Mouse (Mus musculus): ENCODE data around the gene Adamts18.

Adamts18 gene

DNA sequence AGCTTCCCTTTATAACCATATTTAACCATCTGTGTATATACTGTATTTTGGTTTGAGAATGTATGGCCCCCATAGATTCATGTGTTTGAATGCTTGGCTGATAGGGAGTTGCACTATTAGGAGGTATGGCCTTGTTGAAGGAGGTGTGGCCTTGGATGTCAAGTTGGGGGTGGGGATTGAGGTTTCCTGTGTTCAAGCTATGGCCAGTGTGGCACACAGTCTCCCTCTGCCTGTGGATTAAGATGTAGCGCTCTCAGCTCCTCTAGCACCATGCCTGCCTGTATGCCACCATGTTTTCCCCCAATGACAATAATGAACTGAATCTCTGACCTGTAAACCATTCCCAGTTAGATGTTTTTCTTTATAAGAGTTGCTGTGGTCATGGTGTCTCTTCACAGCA is 188.4 kb downstream of the Adamts18 start:
- no peak for DNase-seq (ENCODE audit: low read depth, low spot score)

DNA sequence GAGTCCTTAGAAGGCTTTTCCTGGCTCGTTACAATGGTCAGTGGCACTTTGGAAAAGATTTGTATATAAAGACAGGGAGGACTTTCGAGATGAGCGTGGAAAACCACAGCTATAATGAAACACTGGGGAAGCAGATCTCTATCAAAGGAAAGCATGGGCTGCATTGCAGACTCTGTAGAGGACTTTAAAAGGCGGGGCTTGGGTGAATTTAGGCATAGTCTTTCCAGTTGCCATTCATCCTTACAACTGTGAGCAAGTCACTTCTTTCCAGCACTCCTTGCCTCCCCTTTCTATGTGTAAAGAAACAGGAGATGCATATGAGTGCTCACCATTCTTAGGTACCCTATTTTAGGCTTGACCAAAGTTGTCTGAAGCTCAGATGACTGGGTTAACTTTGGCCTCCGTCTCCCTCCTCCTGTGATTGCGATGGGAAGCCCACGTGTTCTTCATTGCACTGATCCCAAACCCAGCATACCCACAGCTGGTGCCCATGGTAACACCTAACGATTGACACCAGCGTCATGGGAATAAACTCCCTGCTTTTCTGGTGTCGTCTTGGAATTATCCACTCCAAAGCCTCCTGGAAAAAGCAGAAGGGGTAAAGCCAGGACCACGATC is 191.7 kb downstream of the Adamts18 start:
- DNase-seq (ENCODE audit: low read depth, low spot score), result no peak

DNA sequence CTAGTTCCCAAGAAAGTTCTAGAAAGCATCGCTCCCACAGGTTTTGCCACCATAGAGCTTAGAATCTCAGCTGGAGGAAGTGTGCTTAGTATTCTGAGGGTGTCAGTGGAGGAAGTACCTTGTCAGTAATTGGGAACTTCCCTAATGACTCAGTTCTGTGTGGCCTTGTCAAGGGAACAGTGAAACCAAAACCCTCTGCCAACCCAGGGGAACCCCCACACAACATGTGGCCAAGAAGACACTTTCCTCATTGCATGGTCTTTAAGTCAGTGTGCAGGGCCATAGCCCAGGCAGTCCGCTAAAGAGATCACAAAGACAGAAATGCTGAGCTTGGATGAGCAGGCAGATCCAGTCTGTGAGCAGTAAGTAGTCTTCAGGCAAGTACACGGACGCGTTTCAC is 192.4 kb downstream of the Adamts18 start:
- peak; percentile 12 for DNase-seq (ENCODE audit: low read depth, low spot score)

DNA sequence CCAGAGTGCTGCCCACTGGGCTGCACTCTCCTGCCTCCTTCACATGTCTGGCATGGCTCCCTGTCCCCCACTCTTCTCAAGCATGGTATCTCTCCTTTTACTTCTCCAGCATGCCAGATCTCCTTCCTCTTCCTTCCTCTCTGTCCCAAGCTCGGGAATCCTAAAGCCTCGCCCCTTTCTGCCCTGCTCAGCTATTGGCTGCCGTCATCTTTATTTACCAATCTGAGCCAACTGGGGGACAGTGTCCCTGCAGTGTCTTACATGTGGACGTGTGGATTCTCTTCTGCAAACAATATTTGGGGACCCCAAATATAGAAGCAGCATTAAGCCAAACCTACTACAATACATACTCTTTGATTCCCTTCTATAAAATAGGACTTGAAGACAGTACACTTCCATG is 195.4 kb downstream of the Adamts18 start:
- no peak for DNase-seq (ENCODE audit: low read depth, low spot score)

DNA sequence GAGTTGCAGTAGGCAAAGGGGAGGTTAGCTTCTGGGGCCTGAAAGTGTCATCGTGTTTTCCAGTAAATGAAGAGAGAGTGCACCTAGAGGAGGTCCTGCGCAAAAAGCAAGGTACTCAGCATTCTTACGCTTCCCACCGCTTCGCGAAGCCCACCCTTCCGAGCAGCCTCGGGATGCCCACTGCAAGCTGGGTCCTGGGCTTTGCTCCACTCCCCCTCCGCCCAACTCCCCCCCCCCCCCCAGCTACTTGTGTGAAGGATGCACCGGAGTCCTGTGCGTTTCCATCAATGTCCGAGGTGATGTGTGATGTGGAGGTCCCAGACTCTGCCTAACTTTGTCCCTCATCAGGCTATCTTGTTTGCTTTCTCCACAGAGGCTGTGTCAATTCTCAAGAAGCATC is 196.1 kb downstream of the Adamts18 start:
- DNase-seq (ENCODE audit: low read depth, low spot score), result no peak

All from 3T3-L1 (cell line).